Mouse (Mus musculus): ENCODE data around the gene Atp13a1. TPM values are rescaled to one million over a fixed set of nuclear protein-coding genes. Genes with fewer than 3 reads are reported as not detected.
A peak's percentile ranks its signal among the peaks of the same experiment; 100 is the strongest.

The Atp13a1 gene
- total RNA-seq, 2 experiments from 2014 or later: 18.5 to 33.3 TPM

DNA sequence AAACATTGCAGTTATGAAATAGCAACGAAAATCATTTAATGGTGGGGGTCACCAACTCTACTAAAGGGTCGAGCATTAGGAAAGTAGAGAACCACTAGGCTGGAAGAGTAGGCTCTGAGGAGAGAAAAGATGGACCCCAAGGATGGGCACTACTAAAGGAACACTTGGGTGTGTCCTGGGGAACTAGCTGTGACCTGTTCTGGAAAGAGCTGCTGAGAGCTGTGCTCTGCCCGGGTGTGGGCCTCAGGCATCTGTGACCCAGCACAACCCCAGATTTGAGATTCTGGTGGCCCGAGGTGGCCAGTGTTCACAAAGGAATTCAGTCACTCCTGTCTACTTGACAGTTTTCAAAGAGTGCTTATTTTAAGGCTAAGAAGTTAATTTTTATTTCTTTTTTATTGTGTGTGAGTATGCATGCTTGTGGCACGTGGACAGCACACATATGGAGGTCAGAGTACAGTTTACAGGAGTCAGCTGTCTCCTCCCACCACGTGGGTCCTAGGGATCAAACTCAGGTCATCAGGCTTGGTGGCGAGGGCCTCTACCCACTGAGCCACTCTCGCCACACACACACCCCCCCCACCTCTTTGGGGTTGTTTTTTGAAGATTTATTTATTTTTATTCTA, 46.2 kb downstream of the Atp13a1 start:
- no peak for ATAC-seq (replicated peaks; ENCODE audit: poor library complexity, severe bottlenecking)

DNA sequence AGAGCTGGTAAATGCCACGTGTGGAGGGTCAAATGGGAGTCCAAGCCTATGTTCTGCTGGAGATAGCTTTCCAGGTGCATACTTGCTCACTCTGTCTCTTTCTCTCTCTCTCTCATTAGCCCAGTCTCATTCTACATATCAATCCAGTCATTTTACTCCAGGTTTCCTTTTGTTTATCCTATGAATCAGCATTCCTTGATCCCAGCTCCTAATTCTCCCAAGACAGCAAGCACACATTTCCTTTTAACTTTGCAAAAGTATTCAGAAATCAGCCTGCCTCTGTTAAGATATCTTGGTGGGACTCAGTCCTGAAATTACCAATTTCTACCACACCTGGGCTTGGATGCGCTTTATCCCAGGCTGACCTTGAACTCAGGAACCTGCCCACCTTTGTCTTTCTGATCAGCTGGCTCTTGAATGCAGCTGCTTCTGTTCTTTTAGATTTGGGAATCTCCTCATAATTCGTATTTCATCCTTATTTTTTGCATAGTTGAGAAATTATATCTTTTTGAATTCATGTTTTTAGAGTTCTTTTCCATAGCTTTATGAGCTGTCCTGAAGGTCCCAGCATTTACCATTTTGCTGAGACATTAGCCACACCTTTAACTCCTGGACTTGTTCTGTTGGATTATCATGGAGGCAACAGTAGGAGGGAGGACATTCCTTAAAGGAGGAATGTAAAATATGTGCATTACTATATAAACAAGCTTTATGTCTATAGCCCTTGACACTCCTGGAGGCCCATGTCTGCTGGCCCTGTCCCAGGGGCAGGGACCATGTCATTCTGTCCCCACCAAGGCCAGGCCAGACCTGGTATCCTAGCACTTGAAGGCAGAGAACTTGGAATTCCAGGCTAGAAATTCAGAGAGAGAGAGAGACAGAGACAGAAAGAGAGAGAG, 56.5 kb downstream of the Atp13a1 start:
- no peak for ATAC-seq (replicated peaks; ENCODE audit: poor library complexity, severe bottlenecking)

DNA sequence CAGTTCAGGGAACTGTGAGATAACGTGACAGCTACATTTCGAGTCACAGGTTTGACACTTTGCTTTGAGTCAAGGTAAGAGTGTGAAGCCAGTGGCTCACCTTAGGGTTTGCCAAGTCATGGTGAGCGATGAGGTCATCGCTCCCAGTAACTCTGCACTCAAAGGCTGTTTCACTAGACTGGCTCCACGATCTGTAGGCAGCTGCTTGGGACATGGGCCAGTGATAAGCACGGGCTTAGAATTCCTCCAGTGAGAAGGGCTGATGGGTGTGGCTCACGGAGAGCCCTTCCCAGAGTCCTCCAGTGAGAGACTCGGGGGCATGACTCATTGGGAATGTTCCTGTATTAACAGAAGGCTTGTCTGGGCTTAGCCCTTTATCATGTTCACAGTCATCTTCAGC, 58.0 kb downstream of the Atp13a1 start:
- ATAC-seq (replicated peaks; ENCODE audit: poor library complexity, severe bottlenecking): no peak

DNA sequence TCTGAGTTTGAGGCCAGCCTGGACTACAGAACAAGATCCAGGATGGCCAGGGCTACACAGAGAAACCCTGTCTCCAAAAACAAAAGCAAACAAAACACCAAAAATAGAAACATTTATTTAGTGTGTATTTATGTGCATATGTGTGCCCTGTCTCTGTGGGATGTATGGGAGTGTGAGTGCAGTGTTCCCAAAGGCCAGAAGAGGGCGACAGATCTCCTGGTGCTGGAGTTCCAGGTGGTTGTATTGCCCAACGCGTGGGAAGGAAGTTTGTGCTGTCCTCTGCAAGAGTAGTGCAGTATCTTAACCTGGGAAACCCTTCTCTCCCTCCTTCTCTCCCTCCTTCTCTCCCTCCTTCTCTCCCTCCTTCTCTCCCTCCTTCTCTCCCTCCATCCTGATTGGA, 58.9 kb downstream of the Atp13a1 start:
- peak; percentile 81 for ATAC-seq (replicated peaks; ENCODE audit: poor library complexity, severe bottlenecking)

DNA sequence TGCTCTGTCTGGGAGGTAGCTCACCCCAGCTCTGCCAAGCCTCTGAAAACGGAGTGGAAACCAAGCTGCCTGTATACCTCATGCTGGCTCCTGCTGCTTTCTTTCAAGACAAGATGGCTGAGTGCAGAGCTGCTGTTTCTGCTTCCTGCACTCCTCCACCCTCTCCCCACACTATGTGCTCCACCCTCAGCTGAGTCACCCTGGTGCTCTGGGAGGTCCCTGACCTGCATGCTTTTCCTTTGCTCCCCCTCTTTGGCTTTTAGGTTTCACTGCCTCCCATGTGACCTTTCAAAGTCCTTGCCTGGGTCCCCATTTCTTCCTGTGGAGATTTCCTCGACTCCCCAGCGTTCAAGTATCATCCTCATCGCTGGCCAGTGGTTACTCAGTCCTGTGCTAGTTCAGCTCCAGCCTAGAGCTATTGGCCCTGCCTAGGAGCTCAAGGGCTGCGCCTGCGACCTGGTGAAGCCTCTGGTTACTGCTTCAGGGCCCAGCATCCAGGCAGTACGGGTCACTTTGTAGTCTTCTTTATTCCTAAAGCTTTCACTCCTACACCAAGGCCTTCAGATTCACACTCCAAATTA, 60.1 kb downstream of the Atp13a1 start:
- no peak for ATAC-seq (replicated peaks; ENCODE audit: poor library complexity, severe bottlenecking)

DNA sequence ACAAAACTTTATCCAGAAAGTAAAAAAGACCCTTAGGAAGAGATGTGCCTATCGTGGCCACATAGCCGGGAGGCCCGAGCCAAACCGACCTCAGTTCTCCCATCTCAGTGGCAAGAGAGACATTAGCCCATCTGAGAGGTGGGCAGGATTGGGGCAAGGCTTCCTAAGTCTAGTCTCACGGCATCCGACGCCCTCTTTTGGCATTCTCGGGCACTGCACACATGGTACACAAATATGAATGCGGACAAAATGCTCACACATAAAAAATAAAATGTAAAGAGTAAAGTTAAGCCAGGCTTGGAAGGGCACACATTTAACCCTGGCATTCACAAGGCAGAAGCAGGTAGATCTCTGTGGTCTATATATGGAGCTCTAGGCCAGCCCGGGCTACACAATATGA, 62.9 kb downstream of the Atp13a1 start:
- no peak for ATAC-seq (replicated peaks; ENCODE audit: poor library complexity, severe bottlenecking)

Other genes starting within 250 kb of the Atp13a1 start
- gene Zfp868, start 165.6 kb upstream of the Atp13a1 start, total RNA-seq (2014; fragmentation: Nextera tagmentation): 16.5 and 19.5 TPM in 2 replicates
- 9.4 and 17.1 TPM in 2 replicates for gene Zfp868, start 165.6 kb upstream of the Atp13a1 start, total RNA-seq (2017)
- gene Zfp964, start 136.7 kb upstream of the Atp13a1 start, total RNA-seq (2014; fragmentation: Nextera tagmentation): not detected in 2 replicates
- 0.13 TPM in 1 of 2 replicates, not detected in the other for gene Zfp964, start 136.7 kb upstream of the Atp13a1 start, total RNA-seq (2017)
- 12.5 and 22.8 TPM in 2 replicates for gene Zfp869, start 80.4 kb upstream of the Atp13a1 start, total RNA-seq (2014; fragmentation: Nextera tagmentation)
- 22.8 and 26.0 TPM in 2 replicates for gene Zfp869, start 80.4 kb upstream of the Atp13a1 start, total RNA-seq (2017)
- gene Zfp963, start 41.2 kb upstream of the Atp13a1 start, total RNA-seq (2014; fragmentation: Nextera tagmentation): 1.7 and 9.8 TPM in 2 replicates
- 2.2 TPM in 2 replicates for gene Zfp963, start 41.2 kb upstream of the Atp13a1 start, total RNA-seq (2017)
- not detected in 2 replicates for gene Gm20422, start 16.3 kb upstream of the Atp13a1 start, total RNA-seq (2014; fragmentation: Nextera tagmentation)
- 4.1 TPM in 1 of 2 replicates, not detected in the other for gene Gm20422, start 16.3 kb upstream of the Atp13a1 start, total RNA-seq (2017)
- gene Zfp866, start within 50 bp of the Atp13a1 start, total RNA-seq (2014; fragmentation: Nextera tagmentation): 25.1 and 35.3 TPM in 2 replicates
- 17.9 and 18.3 TPM in 2 replicates for gene Zfp866, start within 50 bp of the Atp13a1 start, total RNA-seq (2017)
- 53.7 and 60.9 TPM in 2 replicates for gene Gmip, start 17.5 kb downstream of the Atp13a1 start, total RNA-seq (2014; fragmentation: Nextera tagmentation)
- 26.4 and 43.8 TPM in 2 replicates for gene Gmip, start 17.5 kb downstream of the Atp13a1 start, total RNA-seq (2017)
- gene Lpar2, start 31.3 kb downstream of the Atp13a1 start, total RNA-seq (2014; fragmentation: Nextera tagmentation): 3.0 and 9.3 TPM in 2 replicates
- gene Lpar2, start 31.3 kb downstream of the Atp13a1 start, total RNA-seq (2017): 1.5 and 1.9 TPM in 2 replicates
- 7.0 and 25.1 TPM in 2 replicates for gene Pbx4, start 41.3 kb downstream of the Atp13a1 start, total RNA-seq (2014; fragmentation: Nextera tagmentation)
- 5.6 and 9.3 TPM in 2 replicates for gene Pbx4, start 41.3 kb downstream of the Atp13a1 start, total RNA-seq (2017)
- not detected in 2 replicates for gene Cilp2, start 96.5 kb downstream of the Atp13a1 start, total RNA-seq (2014; fragmentation: Nextera tagmentation)
- not detected in 2 replicates for gene Cilp2, start 96.5 kb downstream of the Atp13a1 start, total RNA-seq (2017)
- gene Tssk6, start 111.0 kb downstream of the Atp13a1 start, total RNA-seq (2014; fragmentation: Nextera tagmentation): 0.73 TPM in 1 of 2 replicates, not detected in the other
- 1.5 and 2.5 TPM in 2 replicates for gene Tssk6, start 111.0 kb downstream of the Atp13a1 start, total RNA-seq (2017)
- 76.7 and 98.5 TPM in 2 replicates for gene Ndufa13, start 111.4 kb downstream of the Atp13a1 start, total RNA-seq (2014; fragmentation: Nextera tagmentation)
- gene Ndufa13, start 111.4 kb downstream of the Atp13a1 start, total RNA-seq (2017): 107 and 110 TPM in 2 replicates
- 2.7 TPM in 1 of 2 replicates, not detected in the other for gene Yjefn3, start 111.5 kb downstream of the Atp13a1 start, total RNA-seq (2014; fragmentation: Nextera tagmentation)
- gene Yjefn3, start 111.5 kb downstream of the Atp13a1 start, total RNA-seq (2017): not detected in 2 replicates
- gene Gatad2a, start 205.2 kb downstream of the Atp13a1 start, total RNA-seq (2014; fragmentation: Nextera tagmentation): 51.7 and 69.2 TPM in 2 replicates
- 47.5 and 58.2 TPM in 2 replicates for gene Gatad2a, start 205.2 kb downstream of the Atp13a1 start, total RNA-seq (2017)